Mouse (Mus musculus) heart, postnatal 0 days (tissue): ENCODE results near the gene Zfp352. TPM values are rescaled to one million over a fixed set of nuclear protein-coding genes. Genes with fewer than 3 reads are reported as not detected.

Source experiments
- ATAC-seq: fragments of 200-750 bp; cut with Nextera tagmentation; 2 replicates; pipeline ENCODE4 v1.8.0; 2017; ENCODE audit warnings: low read depth, moderate number of reproducible peaks, moderate library complexity; ENCODE audit not compliant: insufficient read depth
- DNase-seq: peaks from one replicate; pipeline ENCODE4 v3.0.0-alpha.2; 2016; ENCODE audit warnings: low spot score
- H3K27ac ChIP-seq: fragments of 300-500 bp; sonication (generic); 2 replicates; pipeline ENCODE4 v1.5.1; 2014; ENCODE audit warnings: low read depth, mild to moderate bottlenecking
- H3K27me3 ChIP-seq: fragments of 300-500 bp; sonication (generic); 2 replicates; pipeline ENCODE4 v1.6.1; 2014; ENCODE audit warnings: low read length, mixed read lengths; ENCODE audit not compliant: control insufficient read depth, insufficient read depth
- H3K36me3 ChIP-seq: fragments of 300-500 bp; sonication (generic); replicated peaks from 2 replicates; pipeline ENCODE4 v1.6.1; 2014; ENCODE audit warnings: low read length, mixed read lengths; ENCODE audit not compliant: control insufficient read depth, insufficient read depth
- H3K4me1 ChIP-seq: fragments of 300-500 bp; sonication (generic); 2 replicates; pipeline ENCODE4 v1.6.1; 2014; ENCODE audit warnings: antibody characterized with exemption; ENCODE audit not compliant: control insufficient read depth, insufficient read depth
- H3K4me2 ChIP-seq: fragments of 300-500 bp; sonication (generic); 2 replicates; pipeline ENCODE4 v1.6.1; 2014; ENCODE audit warnings: low read depth, mild to moderate bottlenecking, low read length, moderate library complexity
- H3K4me3 ChIP-seq: fragments of 300-500 bp; sonication (generic); 2 replicates; pipeline ENCODE4 v1.5.1; 2014; ENCODE audit warnings: low read depth, low read length
- H3K9ac ChIP-seq: fragments of 300-500 bp; sonication (generic); replicated peaks from 2 replicates; pipeline ENCODE4 v1.6.1; 2014; ENCODE audit warnings: low read depth, low read length, mixed read lengths
- H3K9me3 ChIP-seq: fragments of 300-500 bp; sonication (generic); replicated peaks from 2 replicates; pipeline ENCODE4 v1.6.1; 2016; ENCODE audit warnings: low read length; ENCODE audit not compliant: control insufficient read depth
- CTCF ChIP-seq: IDR thresholded peaks from 2 replicates; pipeline ENCODE4 v1.5.1; 2016; ENCODE audit warnings: antibody characterized with exemption, control low read depth, low read depth
- EP300 ChIP-seq: IDR thresholded peaks from 2 replicates; pipeline ENCODE4 v1.6.1; 2016; ENCODE audit warnings: antibody characterized with exemption, low read depth
- polyA plus RNA-seq: library from polyadenylated mRNA; unstranded; fragments of >200 nt; fragmentation: Nextera tagmentation; extraction: Ambion mirVana; gene quantifications from 2 replicates; pipeline ENCODE4 v1.2.1, GENCODE M21; 2015
- total RNA-seq: library from RNA; depleted of rRNA; stranded (reverse); fragments of >200 nt; gene quantifications from 2 replicates; pipeline ENCODE4 v1.2.3, GENCODE M21; 2014; ENCODE audit warnings: low replicate concordance

Zfp352 gene
- total and polyA plus RNA-seq, 2 experiments from 2014 or later, result not detected

GRCm38 (mm10) chr4:90269781-90270180, 51.2 kb downstream of the Zfp352 start:
- no peak overlapping the region for H3K27ac ChIP-seq
- no peak overlapping the region for H3K4me2 ChIP-seq
- no peaks in the 10 kb centered on the region for H3K36me3 ChIP-seq
- TF ChIP-seq EP300 (no peak), CTCF (no peak)
- H3K9me3 ChIP-seq, result 0 out of 2 replicates have a peak, but pooled peaks cover 8% of the 10 kb centered on the region
- no peak for DNase-seq
- no peak overlapping the region for H3K9ac ChIP-seq
- no peak for ATAC-seq
- no peak overlapping the region for H3K4me3 ChIP-seq
- no peaks in the 10 kb centered on the region for H3K4me1 ChIP-seq
- H3K27me3 ChIP-seq, result no peaks in the 10 kb centered on the region
